8 mouse cellular contexts compared by ENCODE assay signal in the genomic region with DNA sequence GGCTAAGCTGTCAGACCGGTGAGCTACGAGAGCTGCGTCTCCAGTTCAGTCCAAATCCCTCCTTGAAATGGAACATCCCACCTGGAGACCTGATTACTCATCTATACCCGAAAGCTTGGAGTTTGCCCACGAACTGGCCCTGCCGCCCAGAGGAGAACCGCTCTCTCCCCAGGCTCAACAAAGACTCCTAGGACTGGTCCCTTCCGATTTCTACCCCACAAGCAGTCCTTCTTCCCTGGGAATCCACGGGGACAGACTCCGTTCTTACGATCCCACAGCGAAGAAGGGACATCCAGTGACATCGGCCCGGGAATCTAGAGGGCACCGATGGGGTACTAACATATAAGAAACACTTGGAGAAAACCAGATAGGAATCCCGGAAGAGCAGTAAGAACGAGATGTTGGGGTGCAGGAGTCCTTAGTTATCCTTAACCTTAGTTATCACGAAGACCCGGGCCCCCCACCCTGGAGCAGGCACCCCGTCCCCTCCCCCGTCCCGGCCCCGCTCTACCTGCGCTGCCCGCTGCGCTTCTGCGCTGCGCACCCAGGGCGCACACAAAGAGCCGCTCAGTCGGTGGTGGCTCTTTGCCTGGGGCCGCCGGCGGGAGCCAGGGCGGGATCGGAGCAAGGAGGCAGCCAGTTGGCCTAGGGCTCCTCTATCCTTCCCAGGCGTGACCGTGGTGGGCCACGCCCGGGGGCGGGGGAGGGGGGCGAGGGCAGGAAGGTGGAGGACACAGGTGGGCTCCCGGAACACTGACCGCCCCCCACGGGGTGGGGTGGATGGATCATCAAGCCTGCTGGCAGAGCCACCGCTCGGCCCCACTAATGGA. TPM values are rescaled to one million over a fixed set of nuclear protein-coding genes. Genes with fewer than 3 reads are reported as not detected.
DNase-seq lines count a peak whose midpoint lies in the region; ATAC-seq and TF ChIP-seq lines count a peak whose summit lies in the region.

A gene (minus strand): TSS at position 827 of the 830 bp plus-strand sequence.

- no peak for TF ChIP-seq CTCF in ES-Bruce4 (IDR thresholded peaks at IDR 0.05; ENCODE audit: low read depth, low read length)

- no peaks in the 10 kb centered on the region for H3K9me3 ChIP-seq in heart, embryonic 11.5 days (replicated peaks; ENCODE audit: control insufficient read depth, low read length)
- H3K9me3 ChIP-seq in ES-Bruce4 (replicated peaks; ENCODE audit: control insufficient read depth, insufficient read depth, low read length, poor library complexity, severe bottlenecking), result no peaks in the 10 kb centered on the region
- no peaks in the 10 kb centered on the region for H3K9me3 ChIP-seq in embryonic facial prominence, embryonic 11.5 days (replicated peaks; ENCODE audit: control insufficient read depth, low read length)
- no peaks in the 10 kb centered on the region for H3K9me3 ChIP-seq in limb, embryonic 12.5 days
- H3K9me3 ChIP-seq in stomach, embryonic 16.5 days (replicated peaks; ENCODE audit: control insufficient read depth, low read length), result no peaks in the 10 kb centered on the region

- DNase-seq in heart, postnatal 10 days, result no peak
- peak; percentile 56 for DNase-seq in embryonic facial prominence, embryonic 11.5 days (ENCODE audit: low spot score)
- DNase-seq in urinary bladder, postnatal 36 days (ENCODE audit: low spot score in 2 of 2), result no peak

- no peak for ATAC-seq in heart, embryonic 11.5 days (replicated peaks; ENCODE audit: insufficient number of reproducible peaks, low FRiP score, low TSS enrichment)
- 0 out of 2 replicates have a peak, but pooled peaks have one; percentile 46 for ATAC-seq in embryonic facial prominence, embryonic 11.5 days (replicated peaks; ENCODE audit: insufficient number of reproducible peaks, low FRiP score, low TSS enrichment, low read depth)
- ATAC-seq in limb, embryonic 12.5 days (ENCODE audit: insufficient number of reproducible peaks, insufficient read depth, low FRiP score, low TSS enrichment, low read depth), result 0 out of 2 replicates have a peak, but pooled peaks have one; percentile 29
- ATAC-seq in stomach, embryonic 16.5 days (ENCODE audit: insufficient read depth, low FRiP score), result no peak
- no peak for ATAC-seq in erythroblast, adult 5-6 weeks (replicated peaks; ENCODE audit: low FRiP score, poor library complexity, severe bottlenecking)

- no peaks in the 10 kb centered on the region for H3K36me3 ChIP-seq in heart, embryonic 11.5 days (ENCODE audit: control insufficient read depth, insufficient read depth, low read length)
- no peaks in the 10 kb centered on the region for H3K36me3 ChIP-seq in ES-Bruce4 (ENCODE audit: control insufficient read depth, insufficient read depth, low read length, poor library complexity, severe bottlenecking)
- H3K36me3 ChIP-seq in embryonic facial prominence, embryonic 11.5 days (replicated peaks; ENCODE audit: control insufficient read depth, insufficient read depth, low read depth, low read length), result no peaks in the 10 kb centered on the region
- H3K36me3 ChIP-seq in limb, embryonic 12.5 days, result no peaks in the 10 kb centered on the region
- no peaks in the 10 kb centered on the region for H3K36me3 ChIP-seq in stomach, embryonic 16.5 days (ENCODE audit: control insufficient read depth, insufficient read depth, low read length)

- H3K4me2 ChIP-seq in heart, embryonic 11.5 days, result peak within 1 kb of the TSS; percentile 61
- H3K4me2 ChIP-seq in embryonic facial prominence, embryonic 11.5 days (ENCODE audit: low read depth, low read length), result peak within 1 kb of the TSS; percentile 87
- peak within 1 kb of the TSS; percentile 80 for H3K4me2 ChIP-seq in limb, embryonic 12.5 days
- peak within 1 kb of the TSS; percentile 83 for H3K4me2 ChIP-seq in stomach, embryonic 16.5 days (ENCODE audit: low read depth, low read length)

- no peak within 1 kb of the TSS for H3K27ac ChIP-seq in heart, embryonic 11.5 days (ENCODE audit: low read depth, low read length)
- H3K27ac ChIP-seq in ES-Bruce4 (ENCODE audit: insufficient read depth, low read length), result no peak within 1 kb of the TSS
- no peak within 1 kb of the TSS for H3K27ac ChIP-seq in embryonic facial prominence, embryonic 11.5 days (replicated peaks; ENCODE audit: low read depth, low read length)
- H3K27ac ChIP-seq in limb, embryonic 12.5 days, result no peak within 1 kb of the TSS
- no peak within 1 kb of the TSS for H3K27ac ChIP-seq in stomach, embryonic 16.5 days (ENCODE audit: low read length)

- TF ChIP-seq POLR2A in ES-Bruce4 (IDR thresholded peaks at IDR 0.05; ENCODE audit: insufficient read depth, low read length), result no peak

- peaks cover 3% of the 10 kb centered on the region; the same call in 1 of the 2 replicates for H3K4me1 ChIP-seq in heart, embryonic 11.5 days (ENCODE audit: control insufficient read depth, insufficient read depth, low read length)
- H3K4me1 ChIP-seq in ES-Bruce4 (ENCODE audit: control insufficient read depth, insufficient read depth, low read length), result no peaks in the 10 kb centered on the region
- H3K4me1 ChIP-seq in embryonic facial prominence, embryonic 11.5 days (ENCODE audit: control insufficient read depth, insufficient read depth, low read length), result no peaks in the 10 kb centered on the region; the same call in 1 of the 2 replicates
- H3K4me1 ChIP-seq in limb, embryonic 12.5 days (replicated peaks), result peaks cover 15% of the 10 kb centered on the region
- 0 out of 2 replicates have a peak, but pooled peaks cover 9% of the 10 kb centered on the region for H3K4me1 ChIP-seq in stomach, embryonic 16.5 days (ENCODE audit: control insufficient read depth, insufficient read depth, low read length)

- intact Hi-C loops in heart, postnatal 10 days (cut with DNase I), result no loop called here

- 9% methylated on average over 46 of the region's 47 CpGs for WGBS in heart, embryonic 11.5 days (ENCODE audit: insufficient replicate concordance)
- whole genome bisulfite sequencing in embryonic facial prominence, embryonic 11.5 days, result 4% methylated on average over 45 of the region's 47 CpGs
- 6% methylated on average over 47 of the region's 47 CpGs for WGBS in limb, embryonic 12.5 days
- 3% methylated on average over 46 of the region's 47 CpGs for WGBS in stomach, embryonic 16.5 days

- 0 out of 2 replicates have a peak, but pooled peaks have one; percentile 14 for TF ChIP-seq EP300 in ES-Bruce4 (IDR thresholded peaks at IDR 0.05; ENCODE audit: insufficient read depth, low read depth, low read length)

- H3K4me3 ChIP-seq in heart, embryonic 11.5 days (ENCODE audit: low read depth, low read length), result peak within 1 kb of the TSS; percentile 38
- peak within 1 kb of the TSS; percentile 56 for H3K4me3 ChIP-seq in ES-Bruce4 (ENCODE audit: low read depth, low read length)
- H3K4me3 ChIP-seq in embryonic facial prominence, embryonic 11.5 days (ENCODE audit: low read depth, low read length), result peak within 1 kb of the TSS; percentile 41
- peak within 1 kb of the TSS; percentile 43 for H3K4me3 ChIP-seq in limb, embryonic 12.5 days (replicated peaks)
- H3K4me3 ChIP-seq in stomach, embryonic 16.5 days (replicated peaks; ENCODE audit: low read length), result peak within 1 kb of the TSS; percentile 46

- peak within 1 kb of the TSS; percentile 61; the same call in 1 of the 2 replicates for H3K9ac ChIP-seq in heart, embryonic 11.5 days (ENCODE audit: low read depth, low read length)
- H3K9ac ChIP-seq in ES-Bruce4 (ENCODE audit: low read depth, poor library complexity, severe bottlenecking), result peak within 1 kb of the TSS; percentile 70
- peak within 1 kb of the TSS; percentile 68 for H3K9ac ChIP-seq in embryonic facial prominence, embryonic 11.5 days (replicated peaks; ENCODE audit: low read length)
- H3K9ac ChIP-seq in limb, embryonic 12.5 days (replicated peaks), result peak within 1 kb of the TSS; percentile 56
- peak within 1 kb of the TSS; percentile 70 for H3K9ac ChIP-seq in stomach, embryonic 16.5 days (ENCODE audit: low read length)

- H3K27me3 ChIP-seq in heart, embryonic 11.5 days (ENCODE audit: control insufficient read depth, insufficient read depth, low read length), result peaks cover 32% of the 10 kb centered on the region
- H3K27me3 ChIP-seq in ES-Bruce4 (ENCODE audit: control insufficient read depth, insufficient read depth, low read length, poor library complexity, severe bottlenecking), result no peaks in the 10 kb centered on the region
- peaks cover 13% of the 10 kb centered on the region for H3K27me3 ChIP-seq in embryonic facial prominence, embryonic 11.5 days (ENCODE audit: control insufficient read depth, insufficient read depth, low read length)
- peaks cover 29% of the 10 kb centered on the region for H3K27me3 ChIP-seq in limb, embryonic 12.5 days
- H3K27me3 ChIP-seq in stomach, embryonic 16.5 days (ENCODE audit: control insufficient read depth, insufficient read depth, low read length), result peaks cover 9% of the 10 kb centered on the region

RNA-seq across cellular contexts. Expression of the gene that starts here (rescaled TPM):
- polyA plus RNA-seq in heart, embryonic 11.5 days (2014; fragmentation: Nextera tagmentation; extraction: Ambion mirVana), result 0.99 TPM in 1 of 2 replicates, not detected in the other
- not detected for total RNA-seq in heart, postnatal 10 days (2021)
- 0.81 and 1.5 TPM in 2 replicates for polyA plus RNA-seq in ES-Bruce4 (2011; ENCODE audit: insufficient read depth, insufficient read length, low read depth, missing spikeins)
- polyA plus RNA-seq in embryonic facial prominence, embryonic 11.5 days (2014; fragmentation: Nextera tagmentation; extraction: Ambion mirVana), result 1.1 and 2.2 TPM in 2 replicates
- 3.8 and 4.3 TPM in 2 replicates for polyA plus RNA-seq in limb, embryonic 12.5 days (2016; fragmentation: Nextera tagmentation; extraction: Ambion mirVana)
- 1.3 and 1.6 TPM in 2 replicates for polyA plus RNA-seq in stomach, embryonic 16.5 days (2015; fragmentation: Nextera tagmentation; extraction: Ambion mirVana)
- not detected in 2 replicates for total RNA-seq in erythroblast, adult 5-6 weeks (2015; ENCODE audit: low replicate concordance)
- total RNA-seq in erythroblast, adult 5-6 weeks (2017; ENCODE audit: low replicate concordance), result not detected in 2 replicates

Comparison
In these comparisons a context has a peak if more than half of its experiments do, and no peak if none do; other contexts are left out.
1. ATAC-seq: peak in embryonic facial prominence, embryonic 11.5 days (single experiment) and limb, embryonic 12.5 days (single experiment); none in heart, embryonic 11.5 days (single experiment), stomach, embryonic 16.5 days (single experiment) and erythroblast, adult 5-6 weeks (single experiment).
2. Peak in every context shown above with its lines, with median percentiles within 50 percentile points of each other: H3K4me2 ChIP-seq, H3K4me3 ChIP-seq and H3K9ac ChIP-seq.